Mouse (Mus musculus) adrenal gland, postnatal 10 days (tissue): ENCODE data around the gene Vmn1r13. TPM values are rescaled to one million over a fixed set of nuclear protein-coding genes. Genes with fewer than 3 reads are reported as not detected.
"Not testable (repeated sequence)": the region's sequence is repeated elsewhere in the genome, so short reads cannot be mapped to it uniquely, and the experiment has no call there.

Source experiments
- DNase-seq: peaks from one replicate; pipeline ENCODE4 v3.0.0; 2021; ENCODE audit warnings: mixed read lengths
- long read RNA-seq, 2 experiments: library from polyadenylated mRNA; stranded (forward); transcript quantifications; one replicate each; pipeline ENCODE4 v2.0.0; 2021
- total RNA-seq, 2 experiments: library from RNA; stranded (reverse); gene quantifications; 2 replicates each; pipeline ENCODE4 v1.2.3; 2021

The Vmn1r13 gene
- total RNA-seq, result not detected
- long read RNA-seq, experiment 1, result 0 reads
- long read RNA-seq, experiment 2, result 0 reads

DNA sequence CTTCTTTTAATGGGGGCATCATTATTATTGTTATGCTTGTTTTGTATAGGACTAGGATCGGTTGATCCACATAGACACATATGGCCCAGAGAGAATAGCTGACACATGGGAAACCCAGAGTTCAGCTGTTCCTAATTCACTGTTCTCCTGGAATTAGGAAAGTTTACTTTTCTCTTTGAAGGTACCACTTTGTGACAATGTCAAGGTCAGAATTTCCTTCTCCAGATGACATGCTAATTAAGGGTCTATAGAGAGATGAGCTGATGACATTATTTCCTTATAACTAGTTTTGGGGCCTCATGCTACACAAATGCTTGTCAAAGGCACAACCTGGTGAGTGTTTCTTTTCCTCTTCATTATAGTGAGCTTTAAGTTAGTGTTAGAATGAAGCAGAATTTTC, at the start of gene Vmn1r13:
Gene Vmn1r13, plus strand, starts transcription at position 301 of the 400 bp plus-strand sequence.
- DNase-seq, result not testable (repeated sequence)

DNA sequence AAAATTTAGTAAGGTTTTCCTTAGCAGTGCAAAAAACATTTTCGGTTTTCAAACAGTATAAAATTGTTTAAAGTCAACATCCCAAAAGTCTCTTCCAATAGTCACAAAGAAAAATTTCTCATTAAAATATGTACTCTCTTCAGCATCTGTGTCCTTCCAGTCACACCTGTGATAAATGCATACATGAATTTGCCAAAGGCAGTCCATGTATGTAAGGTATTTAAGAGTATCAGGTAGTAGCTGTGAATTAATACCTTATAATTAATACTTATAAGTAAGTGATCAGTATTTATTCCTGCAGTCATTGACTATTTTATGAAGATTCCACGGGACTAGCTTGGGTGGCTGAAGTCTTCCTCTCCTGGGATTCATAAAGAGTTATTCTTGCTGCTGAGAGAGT, 46.5 kb upstream of the Vmn1r13 start, which contains the start of gene Vmn1r12:
Gene Vmn1r12, plus strand, starts transcription at position 301 of the 400 bp plus-strand sequence.
- DNase-seq, result no peak

- not testable (repeated sequence) for DNase-seq
These were observed 13.1 kb upstream of the Vmn1r13 start for GRCm38 (mm10) chr6:57190016-57190415.

DNA sequence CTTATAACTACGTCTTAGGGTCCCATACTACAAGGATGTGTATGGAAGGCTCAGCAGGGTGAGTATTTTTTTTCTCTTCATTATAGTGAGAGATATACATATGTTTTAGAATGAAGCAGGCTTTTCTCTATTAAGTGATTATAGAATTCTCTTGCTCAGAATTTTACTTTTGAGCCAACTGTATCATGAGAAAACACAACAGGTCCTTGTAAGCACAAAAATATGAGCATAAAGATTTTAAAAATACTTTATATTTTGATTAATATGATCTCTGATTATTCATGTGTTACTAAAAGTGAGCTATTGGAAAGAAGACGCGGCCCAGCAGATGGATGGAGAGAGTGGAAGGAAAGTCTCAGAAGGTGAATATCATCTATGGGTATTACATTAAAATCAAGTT, 28.3 kb downstream of the Vmn1r13 start, which contains the start of gene Vmn1r14:
Gene Vmn1r14, plus strand, starts transcription at position 301 of the 400 bp plus-strand sequence.
- no peak for DNase-seq

DNA sequence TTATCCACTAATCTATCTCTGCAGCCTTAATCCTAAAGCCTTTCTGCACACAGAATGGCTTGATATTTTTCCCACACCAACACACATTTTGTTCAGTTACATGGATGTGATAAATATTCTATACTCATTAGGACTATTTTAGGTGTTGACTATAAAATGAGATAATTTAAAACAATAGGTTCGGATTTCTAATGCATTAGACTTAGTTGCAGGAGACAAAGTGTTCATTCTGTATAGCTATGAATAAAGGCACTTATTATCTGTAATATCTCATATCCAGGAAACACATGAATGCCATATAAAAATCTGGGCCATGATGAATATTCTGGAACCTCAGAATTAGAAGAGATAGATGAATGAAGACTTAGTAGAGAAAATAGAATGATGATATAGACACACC, 54.6 kb downstream of the Vmn1r13 start, which contains the start of gene Vmn1r15:
Gene Vmn1r15, plus strand, starts transcription at position 301 of the 400 bp plus-strand sequence.
- DNase-seq, result no peak

DNA sequence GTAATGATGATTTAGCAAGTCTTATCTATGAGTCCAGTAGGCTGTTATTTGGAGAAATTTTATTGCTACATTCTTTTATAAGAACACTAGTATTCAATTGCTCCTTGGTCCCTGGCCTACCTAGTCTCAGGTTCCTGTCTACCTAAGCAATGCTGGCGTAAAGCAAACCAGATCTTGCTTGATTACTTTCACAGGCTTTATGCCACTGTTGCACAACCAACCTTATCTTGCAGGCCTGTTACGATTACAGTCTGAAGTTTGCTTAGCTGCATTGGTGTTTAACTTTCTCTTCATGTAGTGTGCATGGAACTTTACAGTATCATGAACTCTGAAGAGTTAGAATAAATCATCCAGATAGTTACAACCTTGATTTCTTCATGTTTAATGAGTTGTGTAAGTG, 57.9 kb downstream of the Vmn1r13 start:
- no peak for DNase-seq

Other genes with a start within 250 kb of the Vmn1r13 start
- not detected for gene Vmn1r5, start 233.0 kb upstream of the Vmn1r13 start, total RNA-seq
- not detected for gene Vmn1r6, start 206.0 kb upstream of the Vmn1r13 start, total RNA-seq
- gene Vmn1r7, start 178.0 kb upstream of the Vmn1r13 start, total RNA-seq, result not detected
- not detected for gene Vmn1r8, start 171.0 kb upstream of the Vmn1r13 start, total RNA-seq
- gene Vmn1r9, start 136.5 kb upstream of the Vmn1r13 start, total RNA-seq, result not detected
- not detected for gene Vmn1r10, start 93.8 kb upstream of the Vmn1r13 start, total RNA-seq
- gene Vmn1r11, start 69.8 kb upstream of the Vmn1r13 start, total RNA-seq, result not detected
- not detected for gene Vmn1r12, start 46.4 kb upstream of the Vmn1r13 start, total RNA-seq
- gene Vmn1r14, start 28.4 kb downstream of the Vmn1r13 start, total RNA-seq, result not detected
- gene Vmn1r15, start 54.7 kb downstream of the Vmn1r13 start, total RNA-seq, result not detected
- gene Vmn1r16, start 126.2 kb downstream of the Vmn1r13 start, total RNA-seq, result not detected
- not detected for gene Vmn1r17, start 160.4 kb downstream of the Vmn1r13 start, total RNA-seq
- gene Vmn1r18, start 192.5 kb downstream of the Vmn1r13 start, total RNA-seq, result not detected
- not detected for gene Vmn1r19, start 200.5 kb downstream of the Vmn1r13 start, total RNA-seq
- not detected for gene Vmn1r20, start 225.6 kb downstream of the Vmn1r13 start, total RNA-seq